Mouse (Mus musculus) testis, adult 10 weeks (tissue): ENCODE data around the gene Olfr314. TPM values are rescaled to one million over a fixed set of nuclear protein-coding genes. Genes with fewer than 3 reads are reported as not detected.

Experiments
- polyA plus RNA-seq: library from polyadenylated mRNA; stranded (reverse); fragments of 350-450 nt; fragmentation: Illumina TruSeq; extraction: RNeasy Lipid Tissue Mini Kit (QIAGEN cat#74804); gene quantifications from one replicate; pipeline ENCODE4 v1.2.3, GENCODE M21; 2014; ENCODE audit warnings: low read depth, low replicate concordance

Olfr314 gene
- not detected for polyA plus RNA-seq

GRCm38 (mm10) chr11:58782480-58783089, at the start of gene Olfr314:
Olfr314 (plus strand) TSS chr11:58782952.

GRCm38 (mm10) chr11:58738792-58739262, 43.9 kb upstream of the Olfr314 start, which contains the start of gene Olfr317:
Olfr317 (minus strand) TSS chr11:58739212.

GRCm38 (mm10) chr11:58752434-58752833, 30.3 kb upstream of the Olfr314 start, which contains the start of gene Olfr316:
Olfr316 (plus strand) TSS chr11:58752734.

GRCm38 (mm10) chr11:58772888-58773287, 9.9 kb upstream of the Olfr314 start, which contains the start of gene Olfr315:
Olfr315 (plus strand) TSS chr11:58773188.

GRCm38 (mm10) chr11:58801558-58802228, 18.9 kb downstream of the Olfr314 start, which contains the start of gene Fam183b:
Fam183b (minus strand) TSS chr11:58801960.

GRCm38 (mm10) chr11:58814700-58815099, 31.9 kb downstream of the Olfr314 start, which contains the start of gene Olfr313:
Olfr313 (plus strand) TSS chr11:58815000.

GRCm38 (mm10) chr11:58828937-58829336, 46.2 kb downstream of the Olfr314 start, which contains the start of gene Olfr312:
Olfr312 (plus strand) TSS chr11:58829237.

Other genes starting within 250 kb of the Olfr314 start
- gene Olfr330, start 248.1 kb upstream of the Olfr314 start, polyA plus RNA-seq = 0.50 TPM
- gene Olfr329-ps, start 236.5 kb upstream of the Olfr314 start, polyA plus RNA-seq = 0.53 TPM
- gene Olfr328, start 227.3 kb upstream of the Olfr314 start, polyA plus RNA-seq = not detected
- gene Olfr224, start 212.4 kb upstream of the Olfr314 start, polyA plus RNA-seq = not detected
- 0.21 TPM for gene Olfr325, start 205.2 kb upstream of the Olfr314 start, polyA plus RNA-seq
- gene Olfr324, start 187.8 kb upstream of the Olfr314 start, polyA plus RNA-seq = not detected
- 0.35 TPM for gene 2210407C18Rik, start 166.9 kb upstream of the Olfr314 start, polyA plus RNA-seq
- gene Olfr323, start 152.5 kb upstream of the Olfr314 start, polyA plus RNA-seq = 0.49 TPM
- not detected for gene Trim58, start 142.5 kb upstream of the Olfr314 start, polyA plus RNA-seq
- not detected for gene Olfr322, start 124.2 kb upstream of the Olfr314 start, polyA plus RNA-seq
- not detected for gene Olfr320, start 101.9 kb upstream of the Olfr314 start, polyA plus RNA-seq
- not detected for gene Olfr319, start 83.8 kb upstream of the Olfr314 start, polyA plus RNA-seq
- gene Olfr318, start 58.9 kb upstream of the Olfr314 start, polyA plus RNA-seq = not detected
- 0.21 TPM for gene Olfr317, start 43.7 kb upstream of the Olfr314 start, polyA plus RNA-seq
- gene Olfr316, start 30.2 kb upstream of the Olfr314 start, polyA plus RNA-seq = 1.7 TPM
- not detected for gene Olfr315, start 9.8 kb upstream of the Olfr314 start, polyA plus RNA-seq
- gene Fam183b, start 19.0 kb downstream of the Olfr314 start, polyA plus RNA-seq = 197 TPM
- gene Olfr313, start 32.0 kb downstream of the Olfr314 start, polyA plus RNA-seq = not detected
- 0.06 TPM for gene Olfr312, start 46.3 kb downstream of the Olfr314 start, polyA plus RNA-seq
- not detected for gene Olfr311, start 56.3 kb downstream of the Olfr314 start, polyA plus RNA-seq
- gene Gm12258, start 64.2 kb downstream of the Olfr314 start, polyA plus RNA-seq = 3.4 TPM
- 7.0 TPM for gene 2810021J22Rik, start 84.3 kb downstream of the Olfr314 start, polyA plus RNA-seq
- 121 TPM for gene Zfp39, start 121.3 kb downstream of the Olfr314 start, polyA plus RNA-seq
- gene Btnl10, start 135.0 kb downstream of the Olfr314 start, polyA plus RNA-seq = 11.0 TPM
- gene Rnf187, start 156.0 kb downstream of the Olfr314 start, polyA plus RNA-seq = 20.1 TPM
- gene Hist3h2ba, start 166.0 kb downstream of the Olfr314 start, polyA plus RNA-seq = not detected
- gene Hist3h2a, start 171.7 kb downstream of the Olfr314 start, polyA plus RNA-seq = 8.3 TPM
- gene Trim17, start 171.7 kb downstream of the Olfr314 start, polyA plus RNA-seq = 32.5 TPM
- 6.4 TPM for gene Trim11, start 195.1 kb downstream of the Olfr314 start, polyA plus RNA-seq